Mouse (Mus musculus): Measurements from ENCODE around the gene Slc9a8.

- TF ChIP-seq MAX (IDR thresholded peaks at IDR 0.05) (no peak), CTCF (IDR thresholded peaks at IDR 0.05; ENCODE audit: control insufficient read depth, insufficient read depth, insufficient read length) (no peak)
Observed at GRCm38 (mm10) chr2:167386998-167387397, 34.5 kb upstream of the Slc9a8 start.
